Mouse (Mus musculus) cerebellum, adult 9-11 months (tissue): ENCODE data around the gene Tmem56.
A peak's percentile ranks its signal among the peaks of the same experiment; 100 is the strongest.

Experiments used
- DNase-seq: peaks from one replicate; pipeline ENCODE4 v3.0.0; 2022

Tmem56 gene

DNA sequence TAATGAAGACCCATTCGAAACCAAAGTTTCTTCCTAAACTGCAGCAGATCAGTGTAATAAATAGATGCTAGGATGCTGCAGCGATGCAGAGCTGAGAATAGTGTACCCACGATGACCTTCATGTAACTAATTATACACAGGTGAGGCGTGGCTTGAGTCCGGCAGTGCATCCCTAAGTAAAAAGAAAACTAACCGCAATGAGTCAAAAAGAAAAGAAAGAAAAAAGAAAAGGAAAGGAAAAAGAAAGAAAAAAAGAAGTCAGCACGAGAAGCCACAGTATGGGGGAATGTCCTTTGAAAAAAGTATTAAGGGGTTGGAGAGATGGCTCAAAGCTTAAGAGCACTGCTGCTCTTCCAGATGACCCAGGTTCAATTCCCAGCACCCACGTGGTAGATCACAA lies 58.1 kb downstream of the Tmem56 start:
- no peak for DNase-seq

DNA sequence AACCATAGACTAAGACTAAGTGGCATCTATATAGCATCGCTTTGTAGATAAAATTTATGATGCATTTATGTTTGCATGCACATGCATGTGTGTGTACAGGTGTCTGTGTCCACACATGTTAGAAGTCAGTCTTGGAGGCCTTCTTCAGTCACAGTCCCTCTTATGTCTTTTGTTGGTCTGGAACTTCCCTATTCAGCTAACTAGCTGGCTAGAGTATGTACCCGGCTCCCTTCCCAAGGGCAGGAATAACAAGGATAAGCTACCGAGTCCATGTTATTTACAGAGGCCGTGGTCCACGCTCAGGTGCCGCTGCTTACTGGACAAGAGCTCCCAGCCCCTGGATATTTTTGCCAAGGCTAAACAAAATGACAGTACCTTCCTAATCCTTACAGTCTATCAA lies 58.7 kb downstream of the Tmem56 start:
- no peak for DNase-seq

DNA sequence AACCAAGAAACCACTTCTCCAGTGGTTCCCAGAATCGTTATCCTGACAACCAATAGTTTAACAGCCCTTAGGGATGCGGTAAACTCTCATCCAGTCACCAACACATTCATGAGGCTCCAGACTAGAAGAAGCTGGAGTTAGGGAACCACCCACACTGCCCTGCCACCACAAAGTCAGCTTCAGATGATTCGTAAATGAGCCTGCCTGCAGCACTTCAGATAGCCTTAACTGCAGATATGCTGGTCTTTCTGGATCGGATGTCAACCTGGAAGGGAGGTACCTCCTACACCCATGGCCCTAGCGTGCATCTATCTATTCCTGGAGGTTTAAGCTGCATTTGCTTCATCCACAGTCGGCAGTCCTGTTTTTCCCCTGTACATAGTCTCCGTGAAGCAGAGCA lies 60.9 kb downstream of the Tmem56 start:
- DNase-seq: no peak

DNA sequence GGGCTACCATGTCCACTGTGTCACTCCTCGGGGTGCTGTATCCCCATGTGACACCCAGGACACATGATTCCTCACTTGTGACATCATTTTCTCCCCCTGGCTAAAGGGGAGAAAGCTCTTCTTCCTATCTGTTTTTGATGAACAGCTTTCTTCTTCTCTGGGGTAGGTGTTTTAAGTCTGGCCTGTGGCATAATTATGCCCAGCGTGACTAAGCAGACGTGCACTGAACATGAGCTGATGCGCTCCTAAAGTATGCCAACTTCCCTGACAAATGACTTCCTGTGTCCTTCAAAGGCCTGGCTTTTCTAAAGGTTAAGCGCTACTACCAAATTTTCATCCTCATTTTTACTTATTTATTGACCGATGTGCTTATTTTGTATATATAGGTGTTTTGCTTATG lies 65.9 kb downstream of the Tmem56 start:
- DNase-seq: no peak

DNA sequence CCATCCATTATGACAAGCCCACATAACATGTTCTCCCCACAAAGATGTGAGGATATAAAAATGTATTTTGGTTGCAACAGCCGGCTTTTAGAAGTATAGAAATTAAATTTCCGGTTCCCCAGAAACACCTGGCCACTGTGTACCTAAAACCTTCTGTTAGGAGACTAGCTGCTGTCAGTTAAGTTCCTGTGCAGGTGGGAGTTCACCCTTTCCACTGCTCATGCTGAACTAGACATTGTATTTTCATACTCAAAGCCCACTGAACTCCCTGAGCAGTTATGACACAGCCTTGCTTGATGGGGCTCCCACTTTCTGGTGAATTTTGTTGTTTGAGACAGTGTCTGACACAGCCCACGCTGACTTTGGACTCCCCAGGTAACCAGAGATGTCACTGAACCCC lies 69.4 kb downstream of the Tmem56 start:
- no peak for DNase-seq

DNA sequence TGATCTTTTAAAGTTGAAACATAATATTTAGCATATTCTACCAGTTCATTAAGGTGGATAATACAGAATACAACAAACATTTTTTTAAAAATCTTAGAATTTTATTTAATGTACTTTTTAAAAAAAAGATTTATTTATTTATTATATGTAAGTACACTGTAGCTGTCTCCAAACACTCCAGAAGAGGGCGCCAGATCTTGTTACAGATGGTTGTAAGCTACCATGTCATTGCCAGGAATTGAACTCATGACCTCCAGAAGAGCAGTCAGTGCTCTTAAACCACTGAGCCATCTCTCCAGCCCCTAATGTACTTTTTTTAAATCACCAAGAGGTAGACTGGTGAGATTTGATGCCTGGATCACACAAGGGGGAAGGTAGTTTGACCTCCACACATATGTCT lies 70.7 kb downstream of the Tmem56 start:
- no peak for DNase-seq

DNA sequence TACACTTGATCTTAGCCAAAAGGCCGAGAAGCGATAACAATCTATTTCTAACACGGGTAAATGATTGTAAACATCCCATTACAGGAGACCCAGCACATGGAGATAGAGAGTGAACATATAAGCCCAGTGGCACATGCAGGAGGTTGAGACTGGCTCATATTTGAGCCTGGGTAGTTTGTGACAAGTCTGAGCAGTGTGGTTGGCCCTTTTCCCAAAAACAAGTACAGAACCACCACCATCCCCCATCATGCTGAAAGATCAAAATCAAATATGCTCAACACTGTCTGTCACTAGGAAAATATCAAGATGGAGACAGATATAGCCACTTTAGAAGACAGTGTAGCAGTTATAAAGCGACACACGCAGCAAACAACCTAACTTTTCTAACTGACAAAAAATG lies 73.9 kb downstream of the Tmem56 start:
- DNase-seq: no peak

DNA sequence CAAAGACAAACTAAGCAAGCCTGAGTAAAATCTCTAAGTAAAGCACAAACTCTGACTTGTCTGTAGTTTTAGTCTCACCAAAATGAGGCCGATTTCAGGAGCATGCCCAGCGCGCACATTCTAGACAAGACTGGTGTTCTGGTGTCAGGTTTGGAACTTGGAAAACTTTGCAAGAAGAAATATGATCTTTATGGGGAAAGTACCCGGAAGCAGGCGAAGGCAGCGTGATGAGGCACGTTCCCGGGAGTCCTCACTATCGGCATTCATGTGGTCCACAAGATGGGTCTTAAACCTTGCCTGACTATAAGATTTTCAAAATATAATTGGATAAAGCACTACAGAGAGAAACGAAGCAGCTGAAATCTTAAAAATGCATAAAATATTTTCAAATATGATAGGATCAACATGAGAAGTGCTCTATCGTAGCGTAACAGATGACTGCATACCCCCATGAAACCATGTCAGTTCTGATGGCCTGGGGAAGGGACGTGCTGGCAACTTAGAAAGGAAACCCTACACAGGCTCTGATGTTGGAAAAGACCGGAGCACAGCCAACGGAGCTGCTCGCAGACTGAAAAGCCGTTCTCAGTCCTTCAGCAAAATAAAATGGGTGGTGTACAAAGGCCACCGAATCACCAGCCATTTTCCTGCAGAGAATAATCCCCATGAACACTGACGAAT lies 76.6 kb downstream of the Tmem56 start:
- DNase-seq: no peak

DNA sequence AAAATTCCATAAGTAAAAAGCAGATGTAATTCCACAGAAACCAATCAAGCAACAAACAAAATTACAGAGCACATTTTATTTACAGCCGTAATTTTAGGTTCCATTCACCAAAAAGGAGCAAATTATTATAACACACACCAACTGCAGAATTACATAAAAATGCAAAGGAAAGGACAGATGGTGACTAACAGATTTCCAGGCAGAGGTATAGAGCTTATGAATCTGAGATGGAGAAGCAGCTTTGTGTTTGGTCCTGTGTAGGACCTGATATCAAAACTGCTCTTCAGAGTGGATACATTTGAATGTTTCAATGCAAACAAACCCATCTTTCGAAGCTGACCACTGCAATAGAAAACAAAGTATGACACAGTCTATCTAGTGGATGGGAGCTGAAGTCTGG lies 80.3 kb downstream of the Tmem56 start:
- DNase-seq: no peak

DNA sequence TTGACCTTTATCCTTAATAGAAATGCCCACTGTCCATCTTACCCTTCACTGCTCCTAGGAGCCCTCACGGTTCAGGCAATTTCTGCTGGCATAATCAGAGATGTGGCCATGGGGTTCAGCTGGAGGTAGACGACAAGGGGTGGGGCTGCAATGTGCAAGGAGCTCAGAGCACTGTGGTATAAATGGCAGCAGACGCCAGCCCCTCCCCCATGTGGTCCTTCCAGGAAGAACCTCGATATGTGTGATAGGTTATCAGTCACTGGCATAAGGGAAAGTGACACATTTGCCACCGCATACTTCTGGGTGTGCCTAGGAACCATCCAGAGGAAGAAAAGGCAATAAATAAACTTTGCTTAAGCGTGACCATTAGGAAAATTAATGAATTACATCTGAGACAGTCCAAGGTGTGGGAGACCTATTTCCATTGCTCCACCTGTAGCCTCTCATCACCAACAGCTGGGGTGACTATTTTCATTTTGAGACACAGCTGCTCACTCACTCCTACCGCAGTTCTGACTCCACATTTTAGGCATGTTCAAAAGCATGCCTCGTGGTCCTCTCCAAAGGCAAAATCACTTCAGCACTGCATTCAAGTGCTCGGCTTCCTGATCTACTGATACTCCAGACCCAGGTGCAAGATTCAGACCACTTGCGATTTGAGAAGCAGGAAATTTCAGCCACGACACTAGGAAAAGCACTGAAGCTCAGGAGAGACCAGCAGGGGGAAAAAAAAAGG lies 81.7 kb downstream of the Tmem56 start:
- no peak for DNase-seq

DNA sequence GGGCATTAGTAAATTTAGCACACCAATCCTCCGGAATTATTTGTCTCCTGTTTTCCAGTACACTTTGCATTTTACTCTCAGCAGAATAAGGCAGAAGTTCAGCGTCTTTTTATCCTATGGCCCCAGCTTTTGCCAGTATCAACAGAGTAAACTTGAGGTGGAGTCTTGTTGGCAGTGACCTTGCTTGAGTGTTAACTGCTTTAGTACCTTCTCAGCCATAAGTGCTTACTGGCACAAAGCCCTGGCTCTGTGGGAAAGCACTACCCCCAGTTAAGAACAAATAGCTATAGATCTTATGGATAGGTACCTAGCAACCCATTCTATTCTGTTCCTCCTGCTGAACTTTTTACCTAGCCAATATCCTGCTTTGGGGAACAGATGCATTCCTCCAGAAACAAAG lies 93.7 kb downstream of the Tmem56 start:
- DNase-seq: no peak

DNA sequence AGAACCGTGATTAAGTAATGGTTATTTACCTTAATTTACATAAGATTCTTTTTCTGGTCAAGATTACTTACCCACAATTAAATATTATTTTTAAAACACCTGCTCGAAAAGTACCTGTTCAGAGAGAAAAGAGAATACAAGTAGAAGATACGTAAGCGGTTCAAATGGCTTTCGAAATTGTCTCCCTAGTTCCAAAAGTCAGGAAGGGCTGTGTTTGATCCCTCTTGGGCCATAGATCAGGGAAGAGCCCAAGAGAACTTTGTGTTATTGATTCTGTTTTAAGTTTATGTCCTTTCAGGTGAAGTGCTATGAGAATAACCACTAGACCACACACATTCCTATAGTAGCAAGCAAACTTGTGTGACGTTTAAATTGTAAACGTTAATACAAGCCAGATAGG lies 95.4 kb downstream of the Tmem56 start:
- DNase-seq: no peak

DNA sequence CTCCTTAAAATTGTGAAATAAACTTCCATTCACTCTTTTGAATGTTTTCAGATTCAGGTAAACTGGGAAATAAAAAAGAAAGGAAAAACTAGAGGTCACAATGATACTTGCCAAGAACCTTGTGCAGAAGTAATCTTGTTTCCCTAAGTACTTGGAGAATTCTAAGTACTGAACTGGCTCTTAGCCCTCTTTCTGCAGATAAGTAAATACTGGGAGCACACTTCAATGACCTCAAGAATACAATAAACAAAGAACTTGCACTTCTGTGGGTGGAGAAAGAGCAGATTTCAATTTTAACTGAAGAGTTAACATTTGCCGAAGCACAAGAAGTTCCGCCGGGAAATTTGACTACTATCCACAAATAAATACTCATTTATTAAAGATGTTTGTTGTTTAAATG lies 96.0 kb downstream of the Tmem56 start:
- no peak for DNase-seq

DNA sequence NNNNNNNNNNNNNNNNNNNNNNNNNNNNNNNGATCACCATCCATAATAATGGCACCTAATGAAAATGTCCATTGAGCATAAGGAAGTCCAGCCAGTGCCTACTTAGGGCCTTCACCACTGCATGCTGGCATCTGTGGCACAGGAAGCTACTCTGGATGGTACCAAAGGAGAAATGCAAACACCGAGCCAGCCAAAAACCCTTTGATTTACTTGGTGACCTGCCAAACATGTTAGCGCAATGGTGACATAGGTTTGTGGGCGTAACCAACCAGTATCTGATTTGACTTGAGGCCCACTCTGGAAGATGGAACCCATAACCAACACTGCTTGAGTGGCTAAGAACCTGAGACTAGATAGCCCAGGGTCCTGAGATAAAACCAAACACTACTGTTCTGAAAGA lies 97.7 kb downstream of the Tmem56 start:
- no peak for DNase-seq

DNA sequence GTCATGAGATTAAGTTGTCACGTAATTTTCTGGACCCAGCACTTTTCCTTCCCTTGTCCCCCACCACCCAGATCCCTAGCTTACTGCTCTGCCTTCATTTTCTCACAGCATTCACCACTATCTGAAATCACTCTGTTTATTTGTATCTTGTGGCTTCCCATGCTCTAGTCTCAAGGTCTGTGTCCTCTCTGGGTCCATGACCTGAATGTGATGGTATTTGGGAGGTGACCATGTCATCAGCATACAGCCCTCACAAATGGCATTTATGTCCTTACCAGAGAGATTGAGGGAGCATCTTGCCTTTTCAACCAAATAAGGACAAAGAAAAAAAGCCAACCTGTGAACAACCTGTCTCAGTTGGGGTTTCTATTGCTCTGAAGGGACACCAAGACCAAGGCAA lies 106.9 kb downstream of the Tmem56 start:
- DNase-seq: no peak

DNA sequence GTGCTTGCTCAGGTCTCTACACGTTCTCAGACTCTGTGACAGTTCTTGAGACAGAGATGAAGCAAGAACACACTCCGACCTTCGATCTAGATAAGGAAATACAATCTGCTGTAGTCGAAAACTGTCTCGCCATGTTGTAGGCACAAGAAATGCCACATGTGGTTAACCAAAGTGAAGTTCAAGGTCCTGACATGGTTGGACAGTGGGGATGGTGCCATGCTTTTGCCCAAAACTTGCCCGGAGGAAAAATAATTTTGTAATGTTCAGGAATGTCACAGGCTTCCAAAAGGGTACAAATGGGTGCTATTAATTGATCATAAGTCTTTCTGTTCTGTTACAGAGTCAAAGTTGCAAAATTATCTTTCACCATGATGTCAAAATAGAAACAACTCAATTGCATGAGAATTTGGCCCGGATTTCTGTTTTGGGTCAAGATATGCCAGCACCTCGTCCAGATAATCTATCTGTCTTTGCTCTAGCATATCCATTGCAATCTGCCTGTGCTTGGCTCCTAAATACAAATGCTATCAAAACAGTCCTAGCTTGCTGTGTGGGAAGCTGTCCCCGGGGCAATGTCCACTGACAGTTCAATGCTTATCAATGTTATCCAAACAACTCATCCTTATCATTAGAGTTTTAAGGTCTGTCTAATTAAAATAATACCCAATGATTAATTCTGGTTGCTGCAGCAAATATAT lies 108.5 kb downstream of the Tmem56 start:
- no peak for DNase-seq

DNA sequence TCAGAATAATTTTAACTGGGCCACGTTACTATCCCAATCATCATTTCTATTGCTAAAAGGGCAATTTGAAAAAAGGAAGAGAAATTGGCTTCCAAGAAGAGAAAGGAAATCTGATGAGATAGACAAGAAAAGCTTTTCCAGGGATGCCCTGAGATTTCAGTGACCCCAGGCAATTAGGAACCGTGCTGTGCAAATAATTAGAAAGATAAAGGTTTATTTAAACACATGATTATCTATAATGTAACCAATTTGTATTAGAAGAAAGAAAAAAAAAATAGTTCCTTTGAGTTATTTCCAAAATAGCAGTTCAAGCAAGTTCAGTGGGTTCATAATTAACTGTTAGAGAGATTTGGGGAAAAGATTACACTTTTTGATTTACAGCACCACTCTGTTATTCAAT lies 110.2 kb downstream of the Tmem56 start:
- no peak for DNase-seq

DNA sequence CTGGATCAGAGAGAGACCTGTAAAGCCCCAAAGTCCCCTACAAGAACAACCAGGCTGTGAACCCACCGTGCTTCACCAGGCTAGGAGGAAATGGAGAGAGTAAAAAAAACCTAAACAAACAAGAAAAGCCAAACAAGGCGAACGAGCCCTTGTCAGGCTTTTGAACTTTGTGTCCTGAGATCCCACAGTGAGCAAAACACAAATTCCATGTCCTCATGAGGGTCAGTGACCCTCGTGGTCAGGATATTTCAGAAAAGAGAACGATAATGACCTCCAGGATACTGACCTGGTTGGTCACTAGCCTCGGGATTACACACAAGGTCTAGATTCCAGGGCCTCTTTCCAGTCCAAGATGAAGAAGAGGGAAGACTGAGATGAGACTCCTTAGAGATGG lies 111.0 kb downstream of the Tmem56 start:
- DNase-seq: no peak

DNA sequence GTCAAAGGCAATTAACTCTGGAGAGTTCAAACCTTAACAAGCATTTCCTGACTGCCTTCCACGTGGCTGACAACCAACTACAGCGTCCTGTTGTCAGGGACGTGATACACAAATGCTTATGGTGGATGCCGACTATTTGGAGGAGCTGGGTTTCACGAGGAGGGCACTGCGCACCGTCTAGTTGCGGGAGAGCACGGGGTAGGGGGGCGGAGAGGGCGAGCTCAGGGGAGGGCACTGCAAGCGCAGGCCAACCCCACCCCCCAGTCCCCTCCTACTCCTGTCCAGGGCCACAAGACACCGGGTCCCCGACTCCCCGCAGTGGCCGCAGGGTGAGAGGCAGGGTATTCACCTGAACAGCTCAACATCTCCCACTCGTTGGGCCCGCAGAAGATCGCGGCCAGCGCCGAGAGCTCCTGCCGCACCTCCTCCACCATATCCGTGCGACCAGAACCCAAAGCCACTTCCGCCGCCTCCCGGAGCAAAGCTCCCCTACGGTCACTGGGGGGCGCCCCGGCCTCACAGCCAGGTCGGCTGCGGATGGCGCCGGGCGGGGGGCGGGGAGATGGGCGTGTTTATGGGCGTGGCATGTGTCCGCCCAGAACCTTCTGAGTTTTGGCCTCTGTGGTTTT lies 111.5 kb downstream of the Tmem56 start, which contains the start of gene Rwdd3:
Gene Rwdd3, minus strand, starts transcription at position 453 of the 629 bp plus-strand sequence.
- DNase-seq: peak; percentile 92

DNA sequence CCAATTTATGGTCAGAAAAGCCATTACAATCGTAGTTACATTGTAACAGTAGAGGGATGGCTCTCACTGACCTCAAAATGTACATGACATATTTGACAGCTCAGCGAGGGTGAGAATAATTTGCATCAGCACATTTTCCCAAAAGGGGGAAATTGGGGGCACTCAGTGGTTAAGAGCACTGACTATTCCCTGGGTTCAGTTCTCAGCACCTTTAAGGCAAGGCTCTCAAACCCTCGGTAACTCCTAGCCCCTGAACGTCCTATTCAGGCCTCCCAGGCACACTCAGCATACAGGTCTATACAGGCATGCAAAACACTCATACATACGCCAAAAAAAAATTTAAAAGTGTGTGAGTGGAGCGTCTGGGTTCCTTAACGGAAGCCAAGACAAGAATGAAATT lies 112.3 kb downstream of the Tmem56 start:
- DNase-seq: no peak

DNA sequence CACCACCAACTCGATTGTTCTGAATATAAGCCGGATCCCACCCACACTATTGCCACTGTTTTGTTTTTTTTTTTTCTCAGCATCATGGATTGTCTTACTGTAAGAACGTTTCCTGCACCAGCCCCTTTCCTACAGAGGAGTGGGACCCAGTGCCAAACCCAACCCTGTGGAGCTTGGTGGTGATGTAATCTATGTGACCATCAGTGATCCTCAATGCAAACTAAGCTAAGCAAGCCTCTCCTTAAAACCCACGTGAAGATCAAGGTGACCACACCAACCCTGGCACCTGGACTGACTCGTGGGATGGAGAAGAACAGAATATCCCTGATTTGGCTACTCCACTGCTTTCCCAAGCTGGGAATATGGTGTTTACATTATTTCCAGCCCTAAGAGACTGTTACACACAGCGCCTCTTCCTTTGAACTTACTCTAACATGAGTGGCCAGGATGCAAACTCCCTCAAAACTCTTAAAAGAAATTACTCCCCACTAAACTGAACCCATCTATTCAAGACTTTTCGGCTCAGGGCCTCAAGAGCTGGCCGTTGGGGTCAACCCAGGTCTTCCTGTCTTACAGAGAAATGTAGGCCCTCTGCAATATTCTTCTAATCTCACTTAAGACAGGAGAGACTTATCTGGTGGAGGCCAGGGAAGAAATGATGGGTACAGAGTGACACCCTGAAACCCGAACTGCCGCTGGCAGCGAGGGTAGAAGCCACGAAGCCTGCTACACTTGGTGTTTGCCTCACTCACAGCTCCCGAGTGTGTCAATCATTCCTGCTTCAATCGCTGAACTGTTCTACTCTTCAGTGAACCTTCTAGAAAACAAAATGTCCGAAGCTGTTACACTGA lies 113.6 kb downstream of the Tmem56 start:
- no peak for DNase-seq

DNA sequence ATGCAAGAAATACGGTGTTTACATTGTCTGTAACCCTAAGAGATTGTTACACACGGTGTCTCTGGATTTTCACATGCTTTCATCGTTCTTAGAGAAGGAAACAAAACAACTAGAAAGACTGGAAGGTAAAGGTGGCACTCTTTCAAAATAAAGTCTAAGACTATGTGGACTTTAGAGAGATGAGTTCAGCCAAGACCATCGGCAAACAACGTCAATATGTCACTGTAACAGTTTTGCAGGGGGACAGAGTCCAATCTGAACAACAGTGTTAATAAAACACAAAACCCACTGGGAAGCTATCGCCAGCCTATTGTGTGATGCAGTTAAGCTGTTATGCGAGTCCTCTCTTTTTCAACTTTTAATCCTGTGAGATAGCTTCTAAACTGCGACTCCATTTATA lies 114.3 kb downstream of the Tmem56 start:
- no peak for DNase-seq
